ENCODE assay signal across 8 mouse cellular contexts in the genomic region with DNA sequence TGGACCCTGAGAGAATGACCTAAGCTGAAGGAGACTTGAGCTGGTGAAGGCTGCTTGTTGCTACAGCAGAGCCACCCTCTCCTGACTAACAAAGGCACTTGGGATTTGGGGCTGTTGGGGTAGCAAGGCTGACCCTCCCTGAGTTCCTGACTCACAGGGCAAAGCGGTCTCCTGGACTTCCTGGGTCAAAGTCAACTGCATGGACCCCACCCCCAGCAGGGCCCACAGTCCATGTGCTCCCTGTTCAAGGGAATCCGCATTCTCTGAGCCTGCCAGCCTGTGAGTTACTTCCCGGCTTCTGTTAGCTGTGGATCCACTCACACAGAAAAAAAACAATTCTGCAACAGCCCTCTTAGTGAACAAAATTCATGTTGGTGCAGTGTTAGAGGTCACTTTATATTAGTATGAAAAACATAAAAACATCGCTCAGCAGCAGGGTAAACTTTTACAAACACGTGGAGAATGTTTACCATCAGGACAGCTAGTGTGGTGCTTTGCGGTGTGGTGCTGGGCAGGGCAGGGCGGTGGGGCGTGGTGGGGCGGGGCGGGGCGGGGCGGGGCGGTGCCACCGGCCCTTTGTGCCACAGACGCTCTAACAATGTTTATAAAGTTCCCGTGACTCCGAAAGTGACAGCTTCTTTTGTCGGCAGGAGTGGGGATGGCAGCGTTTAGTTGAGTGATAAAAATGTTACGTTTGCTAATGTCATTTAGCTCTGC.
DNase-seq lines count a peak whose midpoint lies in the region; ATAC-seq and TF ChIP-seq lines count a peak whose summit lies in the region.

No protein-coding gene starts in this region.

- peaks cover 24% of the 10 kb centered on the region for H3K4me1 ChIP-seq in embryonic facial prominence, embryonic 10.5 days
- peaks cover 8% of the 10 kb centered on the region; the same call in 1 of the 2 replicates for H3K4me1 ChIP-seq in intestine, embryonic 15.5 days (replicated peaks)
- H3K4me1 ChIP-seq in liver, postnatal 0 days (ENCODE audit: insufficient read depth), result no peaks in the 10 kb centered on the region

- WGBS in embryonic facial prominence, embryonic 10.5 days, result 5% methylated on average over 20 of the region's 20 CpGs
- WGBS in intestine, embryonic 15.5 days, result 2% methylated on average over 20 of the region's 20 CpGs
- WGBS in liver, postnatal 0 days (ENCODE audit: insufficient replicate concordance), result 4% methylated on average over 19 of the region's 20 CpGs

- DNase-seq in adrenal gland, adult (ENCODE audit: inconsistent age in 2 of 2, low spot score in 1 of 2), result peak; percentile 8 to 42
- no peak for DNase-seq in adrenal gland, postnatal 4 days (ENCODE audit: low spot score in 2 of 2)
- peak; percentile 26 for DNase-seq in embryonic facial prominence, embryonic 10.5 days (ENCODE audit: low spot score)
- no peak for DNase-seq in liver, postnatal 0 days
- DNase-seq in frontal cortex, postnatal 14 days (ENCODE audit: low spot score in 2 of 2), result no peak
- no peak for DNase-seq in thymus, adult 18-20 months

- no peak for TF ChIP-seq CTCF in liver, postnatal 0 days (IDR thresholded peaks at IDR 0.05; ENCODE audit: low read depth)

- H3K9me3 ChIP-seq in embryonic facial prominence, embryonic 10.5 days, result 0 out of 2 replicates have a peak, but pooled peaks cover 2% of the 10 kb centered on the region
- no peaks in the 10 kb centered on the region for H3K9me3 ChIP-seq in intestine, embryonic 15.5 days
- no peaks in the 10 kb centered on the region for H3K9me3 ChIP-seq in liver, postnatal 0 days (ENCODE audit: low read length)

- ATAC-seq in intestine, embryonic 15.5 days, result peak; percentile 84
- no peak for ATAC-seq in liver, postnatal 0 days
- no peak for ATAC-seq in erythroblast, adult 5-6 weeks (replicated peaks; ENCODE audit: low FRiP score, poor library complexity, severe bottlenecking)

- no peak for TF ChIP-seq EP300 in liver, postnatal 0 days (IDR thresholded peaks at IDR 0.05; ENCODE audit: low read depth)

- no peaks in the 10 kb centered on the region for H3K36me3 ChIP-seq in embryonic facial prominence, embryonic 10.5 days (replicated peaks)
- no peaks in the 10 kb centered on the region for H3K36me3 ChIP-seq in intestine, embryonic 15.5 days
- H3K36me3 ChIP-seq in liver, postnatal 0 days (replicated peaks; ENCODE audit: insufficient read depth, low read length), result no peaks in the 10 kb centered on the region

- peaks cover 77% of the 10 kb centered on the region for H3K27me3 ChIP-seq in embryonic facial prominence, embryonic 10.5 days (replicated peaks; ENCODE audit: low read depth, poor library complexity, severe bottlenecking)
- H3K27me3 ChIP-seq in intestine, embryonic 15.5 days (replicated peaks), result peaks cover 3% of the 10 kb centered on the region; the same call in 1 of the 2 replicates
- H3K27me3 ChIP-seq in liver, postnatal 0 days (ENCODE audit: insufficient read depth, low read length), result no peaks in the 10 kb centered on the region

- no peak overlapping the region for H3K27ac ChIP-seq in embryonic facial prominence, embryonic 10.5 days (replicated peaks)
- no peak overlapping the region for H3K27ac ChIP-seq in intestine, embryonic 15.5 days
- H3K27ac ChIP-seq in liver, postnatal 0 days (ENCODE audit: low read depth), result no peak overlapping the region

- H3K4me3 ChIP-seq in embryonic facial prominence, embryonic 10.5 days, result peak overlapping the region; percentile 41
- no peak overlapping the region for H3K4me3 ChIP-seq in intestine, embryonic 15.5 days (replicated peaks)
- H3K4me3 ChIP-seq in liver, postnatal 0 days (ENCODE audit: low read depth, low read length), result no peak overlapping the region

- no peak overlapping the region for H3K9ac ChIP-seq in intestine, embryonic 15.5 days
- H3K9ac ChIP-seq in liver, postnatal 0 days (replicated peaks), result no peak overlapping the region

- peak overlapping the region; percentile 45 for H3K4me2 ChIP-seq in intestine, embryonic 15.5 days (replicated peaks)
- peak overlapping the region; percentile 45 for H3K4me2 ChIP-seq in liver, postnatal 0 days (ENCODE audit: low read depth, low read length)

Comparison
In these comparisons a context has a peak if more than half of its experiments do, and no peak if none do; other contexts are left out.
1. DNase-seq: peak in adrenal gland, adult (2 of 2) and embryonic facial prominence, embryonic 10.5 days (single experiment); none in adrenal gland, postnatal 4 days (0 of 2), liver, postnatal 0 days (single experiment), frontal cortex, postnatal 14 days (0 of 2) and thymus, adult 18-20 months (0 of 2).